8 mouse cellular contexts compared by ENCODE assay signal in genomic region chr9:65032269-65033108, GRCm38 (mm10). TPM values are rescaled to one million over a fixed set of nuclear protein-coding genes. Genes with fewer than 3 reads are reported as not detected.
DNase-seq lines count a peak whose midpoint lies in the region; ATAC-seq and TF ChIP-seq lines count a peak whose summit lies in the region.

Dpp8 (plus strand) TSS chr9:65032414.

- peak within 1 kb of the TSS; percentile 98 for H3K9ac ChIP-seq in forebrain, embryonic 15.5 days (replicated peaks)

- DNase-seq in ES-CJ7 (ENCODE audit: low read depth, low spot score), result peak; percentile 94
- DNase-seq in cerebellum, adult 11 months, result peak; percentile 92
- DNase-seq in heart, postnatal 25 days (ENCODE audit: low spot score), result peak; percentile 85
- DNase-seq in layer of hippocampus, adult 18-20 months (ENCODE audit: low spot score in 2 of 2), result peak; percentile 90 to 96
- peak; percentile 92 for DNase-seq in lung, adult 2 months
- peak; percentile 87 to 91 for DNase-seq in thymus, adult 18-20 months

- TF ChIP-seq CTCF in lung, adult 2 months (IDR thresholded peaks at IDR 0.05; ENCODE audit: insufficient read depth, low read length), result peak; percentile 71

- peak within 1 kb of the TSS; percentile 62 for H3K4me2 ChIP-seq in forebrain, embryonic 15.5 days (replicated peaks)

- H3K4me3 ChIP-seq in forebrain, embryonic 15.5 days, result peak within 1 kb of the TSS; percentile 95
- H3K4me3 ChIP-seq in lung, adult 2 months (replicated peaks; ENCODE audit: extremely low read depth, low read depth, low read length), result peak within 1 kb of the TSS; percentile 96

- intact Hi-C loops in heart, postnatal 25 days (cut with DNase I), result no loop called here

- H3K27me3 ChIP-seq in forebrain, embryonic 15.5 days, result no peaks in the 10 kb centered on the region

- H3K36me3 ChIP-seq in forebrain, embryonic 15.5 days, result peaks cover 11% of the 10 kb centered on the region

- peak; percentile 95 for ATAC-seq in forebrain, embryonic 15.5 days (replicated peaks)
- peak; percentile 98 for ATAC-seq in neutrophil, adult 5-6 weeks (ENCODE audit: extremely low read depth, insufficient number of reproducible peaks, low FRiP score, poor library complexity, severe bottlenecking)

- no peaks in the 10 kb centered on the region for H3K9me3 ChIP-seq in forebrain, embryonic 15.5 days

- peaks cover 16% of the 10 kb centered on the region for H3K4me1 ChIP-seq in forebrain, embryonic 15.5 days
- peaks cover 8% of the 10 kb centered on the region for H3K4me1 ChIP-seq in lung, adult 2 months (ENCODE audit: control insufficient read depth, insufficient read depth, low read length)

- H3K27ac ChIP-seq in forebrain, embryonic 15.5 days (replicated peaks), result peak within 1 kb of the TSS; percentile 87

- TF ChIP-seq POLR2A in lung, adult 2 months (IDR thresholded peaks at IDR 0.05; ENCODE audit: borderline replicate concordance, extremely low read depth, low read depth, low read length), result peak; percentile 57; the same call in 1 of the 2 replicates

- WGBS in forebrain, embryonic 15.5 days, result under 1% methylated on average over 79 of the region's 85 CpGs
- WGBS in lung, adult 2 months, result under 1% methylated on average over 84 of the region's 85 CpGs

RNA-seq across cellular contexts. Expression of gene Dpp8, which starts in this region (rescaled TPM):
- 42.5 and 44.5 TPM in 2 replicates for polyA plus RNA-seq in forebrain, embryonic 15.5 days (2015; fragmentation: Nextera tagmentation; extraction: Ambion mirVana)
- total RNA-seq in heart, postnatal 25 days (2021), result 10 to 100 TPM; 57.4 to 68.0 TPM
- 100 to 1,000 TPM; 162 to 168 TPM for total RNA-seq in layer of hippocampus, adult 18-20 months (2021)
- 44.8 and 76.3 TPM in 2 replicates for polyA plus RNA-seq in lung, adult 2 months (2012; rRNA removed)
- total RNA-seq in neutrophil, adult 5-6 weeks (2017), result 126 and 127 TPM in 2 replicates

Comparison
In these comparisons a context has a peak if more than half of its experiments do, and no peak if none do; other contexts are left out.
1. Peak in every context shown above with its lines: DNase-seq, ATAC-seq, H3K4me3 ChIP-seq and H3K27ac ChIP-seq.